Mouse (Mus musculus): ENCODE measurements at regions not wholly inside any gene's neighbourhood (a gene's known extent, or its start where the extent isn't known, plus 50 kb on each side); places are given as distances from the start of the nearest gene placed in this dataset.

GRCm38 (mm10) chr10:111099059-111099811 is 65.3 kb upstream of the Osbpl8 start:
- H3K4me1 ChIP-seq = peaks cover 13% of the 10 kb centered on the region
- WGBS = 50% methylated on average over 5 of the region's 5 CpGs
- peak overlapping the region; percentile 76; the same call in 1 of the 2 replicates for H3K27ac ChIP-seq (replicated peaks)
- no peak overlapping the region for H3K4me2 ChIP-seq
- no peaks in the 10 kb centered on the region for H3K36me3 ChIP-seq
- no peak overlapping the region for H3K9ac ChIP-seq (replicated peaks)
- H3K4me3 ChIP-seq (replicated peaks) = no peak overlapping the region
- ATAC-seq (ENCODE audit: low FRiP score) = peak; percentile 57; the same call in 1 of the 2 replicates
- no peaks in the 10 kb centered on the region for H3K27me3 ChIP-seq (replicated peaks)
- no peaks in the 10 kb centered on the region for H3K9me3 ChIP-seq (replicated peaks)

- H3K27me3 ChIP-seq (replicated peaks) = no peaks in the 10 kb centered on the region
- no peak overlapping the region for H3K27ac ChIP-seq (replicated peaks)
- WGBS = 53% methylated on average over 5 of the region's 5 CpGs
- no peak for ATAC-seq (ENCODE audit: low FRiP score)
- no peaks in the 10 kb centered on the region for H3K36me3 ChIP-seq
- no peak overlapping the region for H3K9ac ChIP-seq (replicated peaks)
- H3K9me3 ChIP-seq (replicated peaks) = no peaks in the 10 kb centered on the region
- peaks cover 13% of the 10 kb centered on the region for H3K4me1 ChIP-seq
- H3K4me2 ChIP-seq = no peak overlapping the region
- no peak overlapping the region for H3K4me3 ChIP-seq (replicated peaks)
Measured at GRCm38 (mm10) chr10:111097245-111097644, 67.3 kb upstream of the Osbpl8 start.

- Histone ChIP-seq H3K4me2 (no peak overlapping the region), H3K4me3 (replicated peaks) (no peak overlapping the region), H3K27me3 (replicated peaks) (no peaks in the 10 kb centered on the region), H3K4me1 (peaks cover 13% of the 10 kb centered on the region), H3K27ac (replicated peaks) (no peak overlapping the region), H3K9ac (replicated peaks) (no peak overlapping the region), H3K36me3 (no peaks in the 10 kb centered on the region), H3K9me3 (replicated peaks) (no peaks in the 10 kb centered on the region)
- 83% methylated on average over 6 of the region's 6 CpGs for WGBS
- no peak for ATAC-seq (ENCODE audit: low FRiP score)
Measured at GRCm38 (mm10) chr10:111096811-111097210, 67.7 kb upstream of the Osbpl8 start.

GRCm38 (mm10) chr10:111094405-111094804 is 70.1 kb upstream of the Osbpl8 start:
- peaks cover 7% of the 10 kb centered on the region for H3K4me1 ChIP-seq
- H3K4me2 ChIP-seq = no peak overlapping the region
- no peaks in the 10 kb centered on the region for H3K27me3 ChIP-seq (replicated peaks)
- H3K9ac ChIP-seq (replicated peaks) = no peak overlapping the region
- no peaks in the 10 kb centered on the region for H3K9me3 ChIP-seq (replicated peaks)
- no peak overlapping the region for H3K27ac ChIP-seq (replicated peaks)
- no peaks in the 10 kb centered on the region for H3K36me3 ChIP-seq
- no peak for ATAC-seq (ENCODE audit: low FRiP score)
- 59% methylated on average over 9 of the region's 9 CpGs for WGBS
- H3K4me3 ChIP-seq (replicated peaks) = no peak overlapping the region

- H3K27ac ChIP-seq (replicated peaks) = no peak overlapping the region
- H3K4me3 ChIP-seq (replicated peaks) = no peak overlapping the region
- no peaks in the 10 kb centered on the region for H3K4me1 ChIP-seq
- no peaks in the 10 kb centered on the region for H3K36me3 ChIP-seq
- ATAC-seq (ENCODE audit: low FRiP score) = peak; percentile 55; the same call in 1 of the 2 replicates
- 62% methylated on average over 5 of the region's 5 CpGs for WGBS
- no peaks in the 10 kb centered on the region for H3K27me3 ChIP-seq (replicated peaks)
- no peak overlapping the region for H3K4me2 ChIP-seq
- H3K9me3 ChIP-seq (replicated peaks) = no peaks in the 10 kb centered on the region
- H3K9ac ChIP-seq (replicated peaks) = no peak overlapping the region
Measured at GRCm38 (mm10) chr10:111089382-111089781, 75.2 kb upstream of the Osbpl8 start.

- no peak for ATAC-seq (ENCODE audit: low FRiP score)
- H3K27ac ChIP-seq (replicated peaks) = no peak overlapping the region
- H3K4me1 ChIP-seq = 0 out of 2 replicates have a peak, but pooled peaks cover 2% of the 10 kb centered on the region
- no peaks in the 10 kb centered on the region for H3K36me3 ChIP-seq
- no peak overlapping the region for H3K9ac ChIP-seq (replicated peaks)
- no peaks in the 10 kb centered on the region for H3K9me3 ChIP-seq (replicated peaks)
- no peak overlapping the region for H3K4me3 ChIP-seq (replicated peaks)
- H3K27me3 ChIP-seq (replicated peaks) = no peaks in the 10 kb centered on the region
- H3K4me2 ChIP-seq = no peak overlapping the region
- 83% methylated on average over 8 of the region's 8 CpGs for WGBS
Measured at GRCm38 (mm10) chr10:111085561-111085960, 75.6 kb upstream of the Zdhhc17 start.

GRCm38 (mm10) chr10:111084267-111084780 is 74.4 kb upstream of the Zdhhc17 start:
- no peaks in the 10 kb centered on the region for H3K9me3 ChIP-seq (replicated peaks)
- H3K27ac ChIP-seq (replicated peaks) = no peak overlapping the region
- no peaks in the 10 kb centered on the region for H3K27me3 ChIP-seq (replicated peaks)
- no peak for ATAC-seq (ENCODE audit: low FRiP score)
- H3K36me3 ChIP-seq = no peaks in the 10 kb centered on the region
- 0 out of 2 replicates have a peak, but pooled peaks cover 2% of the 10 kb centered on the region for H3K4me1 ChIP-seq
- no peak overlapping the region for H3K9ac ChIP-seq (replicated peaks)
- 45% methylated on average over 4 of the region's 4 CpGs for WGBS
- no peak overlapping the region for H3K4me2 ChIP-seq
- no peak overlapping the region for H3K4me3 ChIP-seq (replicated peaks)

- no peak for ATAC-seq (ENCODE audit: low FRiP score)
- H3K27me3 ChIP-seq (replicated peaks) = no peaks in the 10 kb centered on the region
- 0 out of 2 replicates have a peak, but pooled peaks cover 2% of the 10 kb centered on the region for H3K4me1 ChIP-seq
- no peaks in the 10 kb centered on the region for H3K36me3 ChIP-seq
- H3K27ac ChIP-seq (replicated peaks) = no peak overlapping the region
- no peak overlapping the region for H3K9ac ChIP-seq (replicated peaks)
- H3K4me3 ChIP-seq (replicated peaks) = no peak overlapping the region
- no peak overlapping the region for H3K4me2 ChIP-seq
- 33% methylated on average over 2 of the region's 2 CpGs for WGBS
- no peaks in the 10 kb centered on the region for H3K9me3 ChIP-seq (replicated peaks)
Measured at GRCm38 (mm10) chr10:111083861-111084260, 73.9 kb upstream of the Zdhhc17 start.

GRCm38 (mm10) chr10:111083338-111083737 is 73.4 kb upstream of the Zdhhc17 start:
- WGBS = 14% methylated on average over 4 of the region's 4 CpGs
- peak; percentile 64 for ATAC-seq (ENCODE audit: low FRiP score)
- Histone ChIP-seq H3K9me3 (replicated peaks) (no peaks in the 10 kb centered on the region), H3K36me3 (no peaks in the 10 kb centered on the region), H3K4me1 (0 out of 2 replicates have a peak, but pooled peaks cover 2% of the 10 kb centered on the region), H3K4me2 (no peak overlapping the region), H3K4me3 (replicated peaks) (no peak overlapping the region), H3K9ac (replicated peaks) (no peak overlapping the region), H3K27me3 (replicated peaks) (no peaks in the 10 kb centered on the region), H3K27ac (replicated peaks) (no peak overlapping the region)

GRCm38 (mm10) chr10:111080322-111080721 is 70.4 kb upstream of the Zdhhc17 start:
- no peaks in the 10 kb centered on the region for H3K36me3 ChIP-seq
- WGBS = 52% methylated on average over 10 of the region's 10 CpGs
- no peaks in the 10 kb centered on the region for H3K27me3 ChIP-seq (replicated peaks)
- H3K4me2 ChIP-seq = no peak overlapping the region
- no peaks in the 10 kb centered on the region for H3K9me3 ChIP-seq (replicated peaks)
- H3K4me3 ChIP-seq (replicated peaks) = no peak overlapping the region
- no peak overlapping the region for H3K27ac ChIP-seq (replicated peaks)
- H3K9ac ChIP-seq (replicated peaks) = no peak overlapping the region
- 0 out of 2 replicates have a peak, but pooled peaks have one; percentile 68 for ATAC-seq (ENCODE audit: low FRiP score)
- 0 out of 2 replicates have a peak, but pooled peaks cover 2% of the 10 kb centered on the region for H3K4me1 ChIP-seq

GRCm38 (mm10) chr10:111079051-111079450 is 69.1 kb upstream of the Zdhhc17 start:
- Histone ChIP-seq H3K36me3 (no peaks in the 10 kb centered on the region), H3K27ac (replicated peaks) (no peak overlapping the region), H3K4me2 (no peak overlapping the region), H3K27me3 (replicated peaks) (no peaks in the 10 kb centered on the region), H3K4me1 (0 out of 2 replicates have a peak, but pooled peaks cover under 1% of the 10 kb centered on the region), H3K9me3 (replicated peaks) (no peaks in the 10 kb centered on the region), H3K4me3 (replicated peaks) (no peak overlapping the region), H3K9ac (replicated peaks) (no peak overlapping the region)
- ATAC-seq (ENCODE audit: low FRiP score) = no peak
- WGBS = 92% methylated on average over 6 of the region's 6 CpGs

- WGBS = 90% methylated on average over 4 of the region's 4 CpGs
- no peak overlapping the region for H3K27ac ChIP-seq (replicated peaks)
- no peak overlapping the region for H3K4me2 ChIP-seq
- H3K9me3 ChIP-seq (replicated peaks) = no peaks in the 10 kb centered on the region
- H3K4me3 ChIP-seq (replicated peaks) = no peak overlapping the region
- H3K4me1 ChIP-seq = peaks cover 13% of the 10 kb centered on the region
- H3K36me3 ChIP-seq = no peaks in the 10 kb centered on the region
- no peak for ATAC-seq (ENCODE audit: low FRiP score)
- no peaks in the 10 kb centered on the region for H3K27me3 ChIP-seq (replicated peaks)
- no peak overlapping the region for H3K9ac ChIP-seq (replicated peaks)
Measured at GRCm38 (mm10) chr10:111077632-111078031, 67.7 kb upstream of the Zdhhc17 start.

All from neural tube, embryonic 15.5 days (tissue).